Mouse (Mus musculus) layer of hippocampus, adult 11-12 months (tissue): ENCODE data around the gene Terb2.
"Not testable (repeated sequence)": the region's sequence is repeated elsewhere in the genome, so short reads cannot be mapped to it uniquely, and the experiment has no call there.

Experiments
- DNase-seq: peaks from one replicate; pipeline ENCODE4 v3.0.0; 2022; ENCODE audit warnings: low spot score

The Terb2 gene

DNA sequence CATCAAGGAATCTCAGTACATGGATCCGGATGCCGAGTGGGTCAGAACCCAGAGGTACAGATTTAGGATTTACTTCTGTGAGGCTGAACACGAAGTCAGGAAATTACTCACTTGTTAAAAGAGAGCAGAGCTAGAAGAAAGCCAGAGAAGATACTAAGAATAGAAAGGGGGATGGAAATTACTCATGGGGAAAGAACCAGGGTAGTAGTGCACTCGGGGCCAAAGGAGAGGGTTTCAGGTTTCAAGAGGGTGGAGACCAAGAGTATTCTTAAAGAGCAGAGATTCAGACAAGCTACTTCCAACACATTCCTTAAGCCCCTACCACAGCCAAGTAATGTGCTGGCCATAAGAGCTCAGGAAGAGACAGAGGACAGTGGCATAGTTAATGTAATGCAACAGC, 24.5 kb upstream of the Terb2 start:
- no peak for DNase-seq

DNA sequence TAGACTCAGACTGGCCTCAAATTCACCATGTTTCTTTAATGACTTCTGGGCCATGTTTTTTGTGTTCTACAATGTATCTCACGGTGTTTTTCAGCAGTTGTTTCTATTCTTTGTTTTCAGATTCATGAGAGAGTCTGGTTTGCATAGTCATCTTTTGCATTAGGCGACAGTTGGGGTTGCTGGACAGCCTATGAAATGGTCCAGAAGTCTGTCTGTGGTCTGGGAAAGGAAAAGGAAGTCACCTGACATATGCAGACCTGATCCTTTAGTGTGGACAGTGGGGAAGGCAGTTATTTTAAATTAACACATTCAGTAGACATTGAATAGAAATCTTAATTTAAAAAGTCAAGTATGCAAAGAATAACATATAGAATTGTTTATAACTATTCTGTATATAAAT, 23.5 kb upstream of the Terb2 start:
- no peak for DNase-seq

GRCm38 (mm10) chr2:122163430-122164195, 22.5 kb upstream of the Terb2 start:
- DNase-seq, result no peak

DNA sequence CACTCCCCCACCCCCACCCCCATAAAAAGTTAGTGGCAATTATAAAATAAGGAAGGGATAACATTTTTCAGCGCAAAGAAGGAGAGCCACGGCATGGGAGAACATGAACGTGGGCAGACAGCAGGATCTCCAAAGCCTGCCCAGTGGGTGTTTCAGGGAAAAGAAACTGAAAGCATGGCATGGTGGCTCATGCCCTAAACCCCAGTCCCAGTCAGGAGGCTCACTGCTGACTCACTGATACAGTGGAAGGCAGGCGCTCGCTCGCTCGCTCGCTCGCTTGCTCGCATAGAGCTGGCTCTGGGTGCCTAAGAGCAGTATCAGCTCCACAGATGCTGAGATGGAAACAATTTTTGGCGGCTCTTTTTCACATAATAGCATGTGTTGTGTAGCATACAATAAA, 21.8 kb upstream of the Terb2 start:
- no peak for DNase-seq

- no peak for DNase-seq
Observed at GRCm38 (mm10) chr2:122171292-122171691, 14.8 kb upstream of the Terb2 start.

GRCm38 (mm10) chr2:122172188-122172587, 13.9 kb upstream of the Terb2 start:
- no peak for DNase-seq

DNA sequence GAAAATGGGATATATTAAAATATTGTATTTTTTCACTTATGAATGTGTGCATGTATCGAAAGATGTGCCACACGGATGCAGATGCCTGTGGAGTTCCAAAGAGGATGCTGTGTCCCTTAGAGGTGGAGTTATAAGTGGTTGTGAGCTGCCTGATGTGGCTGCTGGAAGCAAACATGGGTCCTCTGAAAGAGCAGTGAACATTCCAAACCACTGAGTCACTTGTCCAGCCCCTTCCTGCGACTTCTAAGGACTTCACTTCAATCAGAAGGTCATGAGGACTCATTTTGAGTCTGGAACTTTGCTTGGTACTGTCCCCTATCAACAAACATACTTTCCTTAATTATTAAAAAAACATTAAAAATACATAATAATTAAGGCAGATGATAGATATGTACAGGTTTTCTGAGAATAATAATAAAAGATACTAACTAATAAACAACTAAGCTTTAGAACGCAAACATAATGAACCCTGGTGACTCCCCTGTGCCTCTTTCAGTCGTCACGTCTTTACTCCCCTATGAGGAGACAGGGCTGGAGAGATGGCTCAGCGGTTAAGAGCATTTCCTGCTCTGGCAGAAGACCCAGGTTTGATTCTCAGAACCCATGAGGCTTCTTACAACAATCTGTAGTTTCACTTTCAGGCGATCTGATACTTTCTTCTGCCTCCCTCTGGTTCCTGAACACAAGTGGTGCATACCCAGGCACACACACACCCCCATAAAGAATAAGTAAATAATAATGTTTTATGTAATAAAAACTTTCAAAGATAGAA, 5.8 kb upstream of the Terb2 start:
- DNase-seq, result no peak

DNA sequence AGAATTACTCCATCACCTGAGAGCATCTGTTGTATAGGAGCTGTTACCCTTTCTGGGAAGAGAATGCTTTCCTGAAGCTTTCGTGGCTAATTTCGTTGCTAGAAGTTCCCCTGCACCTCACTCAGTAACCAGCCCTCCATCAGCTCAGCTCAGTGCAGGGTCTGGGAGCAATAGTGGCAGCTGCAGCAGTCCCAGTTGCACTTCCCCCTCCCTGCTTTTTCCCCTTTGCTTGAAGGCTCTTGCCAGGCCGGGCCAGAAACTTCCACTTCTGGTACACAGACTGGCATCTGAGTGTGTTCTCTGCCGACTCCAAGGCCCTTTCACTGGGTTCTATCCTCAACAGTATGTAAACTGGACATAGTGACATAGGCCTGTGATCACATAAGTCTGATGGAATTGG, 986 bp upstream of the Terb2 start:
- DNase-seq, result no peak

- DNase-seq, result no peak
Observed at GRCm38 (mm10) chr2:122186751-122187150, 679 bp downstream of the Terb2 start.

DNA sequence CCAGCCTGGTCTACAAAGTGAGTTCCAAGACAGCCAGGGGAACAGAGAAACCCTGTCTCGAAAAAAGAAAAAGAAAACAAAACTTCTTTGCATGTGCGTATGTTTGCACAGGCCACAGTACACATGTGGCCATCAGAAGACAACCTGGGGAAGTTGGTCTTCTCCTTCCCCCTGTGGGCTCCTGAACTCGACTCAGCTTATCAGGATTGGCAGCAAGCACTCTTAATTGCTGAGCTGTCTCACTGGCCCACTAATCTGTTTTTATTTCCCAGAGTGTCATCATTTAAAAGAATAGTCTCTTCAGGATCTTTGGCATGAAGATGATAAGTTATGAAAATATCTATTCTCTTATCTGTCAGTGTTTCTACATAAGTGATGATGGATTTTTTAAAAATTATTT, 5.8 kb downstream of the Terb2 start:
- DNase-seq, result no peak

- peak; percentile 15 for DNase-seq
Observed at GRCm38 (mm10) chr2:122194509-122194929, 8.4 kb downstream of the Terb2 start.

DNA sequence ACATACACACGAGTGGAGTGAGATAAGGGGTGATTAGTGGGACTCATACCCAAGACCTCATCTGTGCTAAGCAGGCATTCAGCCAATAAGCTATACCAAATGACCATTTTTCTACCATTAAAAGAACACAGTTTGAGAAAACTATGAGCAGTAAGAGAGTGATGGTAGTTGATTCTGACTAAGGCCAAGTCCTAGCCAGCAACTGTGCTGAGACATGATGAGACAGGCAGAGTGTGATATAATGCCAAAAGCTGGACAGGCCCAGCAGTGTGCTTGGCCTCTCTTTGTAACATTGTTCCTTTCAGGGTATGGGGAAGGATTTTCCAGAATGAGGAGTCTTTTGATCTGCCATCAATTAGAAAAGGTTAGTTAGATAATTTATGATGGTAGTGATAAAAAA, 15.4 kb downstream of the Terb2 start:
- DNase-seq, result no peak

- no peak for DNase-seq
Observed at GRCm38 (mm10) chr2:122206440-122207107, 20.5 kb downstream of the Terb2 start.

DNA sequence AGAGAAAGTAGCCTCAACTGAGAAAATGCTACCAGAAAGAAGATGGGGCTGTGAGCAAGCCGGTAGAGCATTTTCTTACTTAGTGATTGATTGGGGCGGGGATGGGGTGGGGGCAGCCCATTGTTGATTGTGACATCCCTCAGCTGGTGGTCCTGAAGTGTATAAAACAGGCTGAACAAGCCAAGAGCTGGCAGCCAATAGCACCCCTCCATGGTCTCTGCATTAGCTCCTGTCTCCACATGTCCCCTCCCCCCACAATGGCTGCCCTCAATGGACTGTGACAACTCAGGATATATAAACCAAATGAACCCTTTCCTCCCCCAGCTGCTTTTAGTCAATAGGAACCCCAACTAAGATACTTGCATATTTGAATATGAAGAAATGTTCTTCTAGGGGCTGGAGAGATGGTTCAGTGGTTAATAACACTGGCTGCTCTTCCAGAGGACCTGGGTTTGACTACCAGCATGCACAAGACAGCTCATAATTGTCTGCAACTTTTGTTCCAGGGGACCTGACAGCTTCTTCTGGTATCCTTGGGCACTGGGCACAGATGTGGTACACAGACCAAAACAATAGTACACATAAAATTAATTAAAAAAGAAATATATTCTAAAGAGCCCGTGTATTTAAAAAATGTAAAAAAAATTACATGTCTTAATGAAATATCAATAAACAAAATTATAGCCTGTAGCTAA, 24.6 kb downstream of the Terb2 start:
- no peak for DNase-seq

DNA sequence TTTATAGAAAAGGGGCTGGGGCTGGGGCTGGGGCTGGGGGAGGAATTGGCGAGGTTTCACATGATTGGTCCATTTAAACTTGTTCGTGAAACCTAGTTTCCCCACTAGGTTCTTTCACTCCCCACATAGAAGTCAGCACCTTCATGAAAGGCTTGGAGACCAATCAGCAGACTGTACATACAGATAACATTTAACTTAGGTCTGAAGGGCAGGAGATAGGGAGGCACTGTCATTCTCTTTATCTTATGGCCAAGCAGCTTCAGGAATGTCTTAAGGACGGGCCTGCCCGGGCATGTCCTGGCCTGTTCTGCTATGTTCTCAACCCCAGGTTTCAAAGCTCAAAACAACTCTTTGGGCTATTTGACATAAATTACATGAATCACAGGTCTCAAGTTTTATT, 31.0 kb downstream of the Terb2 start:
- not testable (repeated sequence) for DNase-seq

DNA sequence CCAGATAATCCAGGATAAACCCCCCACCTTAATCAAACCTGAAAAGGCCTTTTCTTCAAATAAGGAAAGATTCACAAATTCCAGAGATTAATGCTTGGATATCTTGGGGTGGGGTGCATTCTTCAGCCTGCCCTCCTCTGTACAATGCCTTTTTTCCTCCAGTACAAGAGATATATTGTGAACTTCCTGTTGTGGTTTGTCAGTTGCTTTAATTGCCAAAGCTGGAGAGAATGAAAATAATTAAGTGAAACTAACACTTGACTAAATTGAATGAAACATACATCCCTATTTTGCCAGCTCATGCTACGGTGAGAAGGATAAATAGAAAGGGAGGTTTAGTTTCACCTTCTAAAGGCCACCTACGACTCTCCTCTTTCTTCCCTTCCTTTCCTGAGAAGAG, 32.2 kb downstream of the Terb2 start:
- no peak for DNase-seq

DNA sequence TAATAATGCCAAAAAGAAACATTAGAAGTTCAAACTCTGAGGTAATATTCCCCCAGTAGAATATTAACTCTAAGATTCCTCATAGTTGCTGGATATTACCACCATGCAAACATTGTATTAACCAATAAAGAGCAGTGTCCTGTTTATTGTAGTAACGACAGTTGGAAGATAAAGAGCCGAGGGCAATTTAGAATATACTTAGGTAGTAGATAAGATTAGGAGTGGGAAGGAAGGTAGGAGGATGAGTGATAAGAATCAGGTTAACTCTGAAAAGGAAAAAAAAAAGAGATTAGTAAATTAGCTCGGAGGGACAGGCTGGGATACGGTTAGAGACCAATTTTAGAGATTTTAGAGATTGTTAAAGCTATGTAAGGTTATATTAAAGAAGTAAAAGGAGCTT, 35.3 kb downstream of the Terb2 start:
- no peak for DNase-seq

DNA sequence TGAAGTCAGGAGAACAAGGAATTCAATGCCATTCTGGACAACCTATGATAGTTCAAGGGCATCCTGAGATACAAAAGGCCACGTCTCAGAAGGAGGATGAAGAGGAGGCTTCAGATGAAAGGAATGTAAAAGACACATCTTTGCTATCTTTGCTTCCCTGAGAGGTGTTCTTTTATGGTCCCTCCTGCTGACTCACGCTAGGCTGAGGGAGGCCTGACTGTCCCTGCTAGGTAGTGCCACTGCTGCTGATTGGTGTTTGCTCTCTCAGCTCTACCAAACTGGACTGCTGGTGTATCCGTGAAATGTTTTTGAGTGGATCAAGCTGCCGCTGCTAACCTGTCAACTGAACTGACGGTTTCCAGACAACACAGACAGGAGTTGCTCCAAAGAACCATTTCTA, 35.7 kb downstream of the Terb2 start:
- no peak for DNase-seq

DNA sequence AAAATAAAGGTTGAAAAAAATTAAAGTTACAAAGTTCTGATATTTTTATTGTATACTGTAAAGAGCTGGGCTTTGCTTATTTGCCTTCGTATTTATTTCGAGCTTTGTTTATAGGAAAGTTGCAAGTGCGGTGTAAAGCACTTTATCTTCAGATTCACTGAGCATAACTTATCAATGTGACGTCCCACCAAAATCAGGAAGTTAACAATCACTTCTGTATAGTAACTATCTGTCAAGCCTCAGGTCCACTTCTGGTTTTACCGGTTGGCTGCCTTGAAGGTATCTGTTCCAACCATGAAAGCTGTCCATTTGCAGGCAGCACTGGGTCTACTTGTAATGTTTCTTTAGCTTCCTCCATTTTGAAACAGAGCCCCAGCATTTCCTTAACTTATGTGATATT, 36.2 kb downstream of the Terb2 start:
- DNase-seq, result no peak

DNA sequence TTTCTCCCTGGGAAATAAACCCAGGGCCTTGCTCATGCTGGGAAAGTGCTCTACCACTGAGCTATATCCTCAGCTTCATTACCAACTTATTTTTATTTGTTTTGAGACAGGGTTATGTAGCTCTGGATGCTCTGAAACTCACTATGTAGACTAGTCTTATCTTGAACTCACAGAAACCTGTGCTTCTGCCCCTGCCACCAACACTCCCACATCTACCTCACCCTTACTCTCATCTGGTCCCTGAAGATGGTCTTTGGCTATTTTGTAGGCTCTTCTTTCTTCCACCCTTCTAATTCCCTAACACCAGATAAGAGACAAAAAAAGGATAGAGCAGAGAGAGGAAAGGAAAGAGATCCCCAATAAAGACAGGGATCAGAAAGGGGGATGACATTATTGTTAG, 37.6 kb downstream of the Terb2 start:
- no peak for DNase-seq

- no peak for DNase-seq
Observed at GRCm38 (mm10) chr2:122230395-122230794, 44.3 kb downstream of the Terb2 start.

DNA sequence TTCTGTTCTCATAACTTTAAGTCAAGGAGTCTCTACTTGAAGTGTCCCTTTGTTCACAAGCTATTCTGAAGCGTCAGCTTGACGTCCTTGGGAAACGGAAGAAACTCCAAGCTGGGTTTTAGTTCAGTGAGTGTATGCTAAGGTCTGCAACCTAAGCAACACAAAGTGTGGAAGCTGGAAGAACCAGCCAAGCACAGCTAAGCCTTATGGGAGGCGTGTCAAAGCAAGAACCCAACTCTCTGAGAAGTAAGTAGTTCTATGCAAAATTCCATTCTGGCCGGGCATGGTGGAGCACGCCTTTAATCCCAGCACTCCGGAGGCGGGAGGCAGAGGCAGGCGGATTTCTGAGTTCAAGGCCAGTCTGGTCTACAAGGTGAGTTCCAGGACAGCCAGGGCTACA, 45.5 kb downstream of the Terb2 start:
- no peak for DNase-seq

DNA sequence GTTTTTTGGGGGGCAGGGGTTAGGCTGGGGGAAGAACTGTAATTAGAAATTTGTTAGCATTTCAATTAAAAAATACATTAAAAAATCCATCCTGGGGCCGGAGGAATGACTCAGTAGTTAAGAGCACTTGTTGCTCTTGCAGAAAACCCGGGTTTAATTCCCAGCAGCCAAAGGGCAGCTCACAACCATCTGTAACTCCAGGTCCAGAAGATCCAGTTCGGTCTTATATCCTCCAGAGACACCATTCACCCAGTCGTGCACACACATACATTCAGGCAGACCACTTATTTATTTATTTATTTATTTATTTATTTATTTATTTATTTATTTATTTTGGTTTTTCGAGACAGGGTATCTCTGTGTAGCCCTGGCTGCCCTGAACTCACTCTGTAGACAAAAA, 47.3 kb downstream of the Terb2 start:
- no peak for DNase-seq
